Mouse (Mus musculus) myocyte (in vitro differentiated cells): Measurements from ENCODE around the gene Rnf168.

ENCODE experiments used
- CEBPB ChIP-seq: IDR thresholded peaks from 2 replicates; pipeline ENCODE4 v1.6.1; 2011; ENCODE audit warnings: mild to moderate bottlenecking, moderate library complexity; ENCODE audit not compliant: poor library complexity, insufficient read depth, severe bottlenecking
- E2F4 ChIP-seq: IDR thresholded peaks from one replicate; pipeline ENCODE4 v1.6.1; 2011; ENCODE audit warnings: mild to moderate bottlenecking, control low read depth, moderate library complexity; ENCODE audit not compliant: insufficient read depth
- MAX ChIP-seq: IDR thresholded peaks from one replicate; pipeline ENCODE4 v1.6.1; 2011; ENCODE audit warnings: low read depth, mild to moderate bottlenecking, control low read depth
- MYOD1 ChIP-seq, 3 experiments: IDR thresholded peaks; one replicate each; pipeline ENCODE4 v1.6.1; 2011; ENCODE audit warnings: control low read depth in 2 of 3, low read depth in 2 of 3, mild to moderate bottlenecking in 2 of 3, moderate library complexity in 1 of 3; ENCODE audit not compliant: insufficient read length in 2 of 3, control insufficient read depth in 1 of 3
- MYOG ChIP-seq, 3 experiments: IDR thresholded peaks; one replicate each; pipeline ENCODE4 v1.6.1; 2011; ENCODE audit warnings: control low read depth in 2 of 3, low read depth in 2 of 3, mild to moderate bottlenecking in 2 of 3; ENCODE audit not compliant: insufficient read length in 2 of 3, control insufficient read depth in 1 of 3, insufficient read depth in 1 of 3
- POLR2A ChIP-seq: IDR thresholded peaks from one replicate; pipeline ENCODE4 v1.6.1; 2011; ENCODE audit warnings: low read depth, mild to moderate bottlenecking, control low read depth, moderate library complexity; ENCODE audit not compliant: insufficient read length
- POLR2AphosphoS2 ChIP-seq: IDR thresholded peaks from one replicate; pipeline ENCODE4 v1.6.1; 2011; ENCODE audit warnings: low read depth, control low read depth; ENCODE audit not compliant: insufficient read length
- REST ChIP-seq: IDR thresholded peaks from one replicate; pipeline ENCODE4 v1.6.1; 2011; ENCODE audit warnings: mild to moderate bottlenecking, control low read depth, moderate library complexity; ENCODE audit not compliant: insufficient read depth, insufficient read length
- SRF ChIP-seq: IDR thresholded peaks from one replicate; pipeline ENCODE4 v1.6.1; 2011; ENCODE audit warnings: low read depth; ENCODE audit not compliant: control insufficient read depth, insufficient read length
- TCF12 ChIP-seq: IDR thresholded peaks from one replicate; pipeline ENCODE4 v1.6.1; 2011; ENCODE audit warnings: mild to moderate bottlenecking, control low read depth; ENCODE audit not compliant: poor library complexity, insufficient read depth, severe bottlenecking
- TCF3 ChIP-seq: IDR thresholded peaks from one replicate; pipeline ENCODE4 v1.6.1; 2011; ENCODE audit warnings: low read depth, control low read depth; ENCODE audit not compliant: insufficient read length
- USF1 ChIP-seq: IDR thresholded peaks from one replicate; pipeline ENCODE4 v1.6.1; 2011; ENCODE audit warnings: low read depth, mild to moderate bottlenecking, control low read depth, moderate library complexity

- no peak for TF ChIP-seq USF1
- no peak for TF ChIP-seq POLR2AphosphoS2
- TF ChIP-seq POLR2A, result no peak
- no peak for TF ChIP-seq E2F4
- TF ChIP-seq MAX, result no peak
- TF ChIP-seq REST, result no peak
- TF ChIP-seq TCF12, result no peak
- no peak for TF ChIP-seq TCF3
- TF ChIP-seq CEBPB, result no peak
- no peak for TF ChIP-seq MYOD1 (IDR thresholded peaks at IDR 0.05; ENCODE audit: control insufficient read depth in 1 of 3, insufficient read length in 2 of 3, low read depth in 2 of 3)
- no peak for TF ChIP-seq SRF
- TF ChIP-seq MYOG (IDR thresholded peaks at IDR 0.05; ENCODE audit: control insufficient read depth in 1 of 3, insufficient read depth in 1 of 3, insufficient read length in 2 of 3, low read depth in 2 of 3), result no peak
Observed at GRCm38 (mm10) chr16:32282608-32283007, 5.3 kb downstream of the Rnf168 start.
